In genomic region chr3:32822620-32823019, GRCm38 (mm10) we compare ENCODE assay signal across 15 mouse cellular contexts. TPM values are rescaled to one million over a fixed set of nuclear protein-coding genes. Genes with fewer than 3 reads are reported as not detected.
A peak's percentile ranks its signal among the peaks of the same experiment; 100 is the strongest.
DNase-seq lines count a peak whose midpoint lies in the region; ATAC-seq and TF ChIP-seq lines count a peak whose summit lies in the region.
"Had no signal": no experiment of that assay in that cellular context is flagged by ENCODE, and none has a peak within 500 bp of the region (broad histone marks: within the 10 kb centered on the region; RNA-seq: fewer than 3 reads in every experiment).

No protein-coding gene starts in this region.

- H3K9me3 ChIP-seq in kidney, postnatal 0 days (replicated peaks; ENCODE audit: low read length), result no peaks in the 10 kb centered on the region
- no peaks in the 10 kb centered on the region for H3K9me3 ChIP-seq in embryonic facial prominence, embryonic 10.5 days
- no peaks in the 10 kb centered on the region for H3K9me3 ChIP-seq in heart, postnatal 0 days (replicated peaks; ENCODE audit: control insufficient read depth, low read length)
- H3K9me3 ChIP-seq in stomach, embryonic 14.5 days (ENCODE audit: control insufficient read depth, low read depth, low read length), result no peaks in the 10 kb centered on the region
- no peaks in the 10 kb centered on the region for H3K9me3 ChIP-seq in midbrain, embryonic 14.5 days (ENCODE audit: control insufficient read depth, low read length)
- no peaks in the 10 kb centered on the region for H3K9me3 ChIP-seq in hindbrain, embryonic 12.5 days (replicated peaks)
- H3K9me3 ChIP-seq: embryonic facial prominence, embryonic 12.5 days; hindbrain, embryonic 15.5 days; limb, embryonic 12.5 days; neural tube, embryonic 12.5 days had no signal

- H3K9ac ChIP-seq in kidney, postnatal 0 days (ENCODE audit: low read depth, low read length), result no peak overlapping the region
- H3K9ac ChIP-seq in heart, postnatal 0 days (replicated peaks; ENCODE audit: low read depth, low read length), result no peak overlapping the region
- no peak overlapping the region for H3K9ac ChIP-seq in stomach, embryonic 14.5 days (replicated peaks; ENCODE audit: low read depth, low read length)
- no peak overlapping the region for H3K9ac ChIP-seq in midbrain, embryonic 14.5 days (replicated peaks; ENCODE audit: low read length)
- no peak overlapping the region for H3K9ac ChIP-seq in hindbrain, embryonic 12.5 days
- H3K9ac ChIP-seq: embryonic facial prominence, embryonic 12.5 days; hindbrain, embryonic 15.5 days; limb, embryonic 12.5 days; neural tube, embryonic 12.5 days had no signal

- no peaks in the 10 kb centered on the region for H3K27me3 ChIP-seq in kidney, postnatal 0 days (ENCODE audit: insufficient read depth, low read length)
- no peaks in the 10 kb centered on the region for H3K27me3 ChIP-seq in embryonic facial prominence, embryonic 10.5 days (replicated peaks; ENCODE audit: low read depth, poor library complexity, severe bottlenecking)
- no peaks in the 10 kb centered on the region for H3K27me3 ChIP-seq in heart, postnatal 0 days (ENCODE audit: control insufficient read depth, insufficient read depth, low read length)
- H3K27me3 ChIP-seq in stomach, embryonic 14.5 days (ENCODE audit: control insufficient read depth, insufficient read depth, low read length), result no peaks in the 10 kb centered on the region
- no peaks in the 10 kb centered on the region for H3K27me3 ChIP-seq in midbrain, embryonic 14.5 days (ENCODE audit: control insufficient read depth, insufficient read depth, low read length)
- H3K27me3 ChIP-seq in hindbrain, embryonic 12.5 days, result no peaks in the 10 kb centered on the region
- H3K27me3 ChIP-seq: embryonic facial prominence, embryonic 12.5 days; hindbrain, embryonic 15.5 days; limb, embryonic 12.5 days; neural tube, embryonic 12.5 days had no signal

- no peak overlapping the region for H3K4me3 ChIP-seq in kidney, postnatal 0 days (replicated peaks; ENCODE audit: low read depth, low read length)
- no peak overlapping the region for H3K4me3 ChIP-seq in embryonic facial prominence, embryonic 10.5 days
- no peak overlapping the region for H3K4me3 ChIP-seq in heart, postnatal 0 days (ENCODE audit: low read depth, low read length)
- no peak overlapping the region for H3K4me3 ChIP-seq in stomach, embryonic 14.5 days (ENCODE audit: low read depth, low read length)
- H3K4me3 ChIP-seq in midbrain, embryonic 14.5 days (replicated peaks; ENCODE audit: low read depth, low read length), result no peak overlapping the region
- H3K4me3 ChIP-seq in hindbrain, embryonic 12.5 days, result no peak overlapping the region
- no peak overlapping the region for H3K4me3 ChIP-seq in left cerebral cortex, adult 2 months
- H3K4me3 ChIP-seq: embryonic facial prominence, embryonic 12.5 days; hindbrain, embryonic 15.5 days; limb, embryonic 12.5 days; neural tube, embryonic 12.5 days had no signal

- no peaks in the 10 kb centered on the region for H3K36me3 ChIP-seq in kidney, postnatal 0 days (ENCODE audit: insufficient read depth, low read length)
- no peaks in the 10 kb centered on the region for H3K36me3 ChIP-seq in embryonic facial prominence, embryonic 10.5 days (replicated peaks)
- no peaks in the 10 kb centered on the region for H3K36me3 ChIP-seq in heart, postnatal 0 days (replicated peaks; ENCODE audit: control insufficient read depth, insufficient read depth, low read length)
- no peaks in the 10 kb centered on the region for H3K36me3 ChIP-seq in stomach, embryonic 14.5 days (ENCODE audit: control insufficient read depth, insufficient read depth, low read length)
- no peaks in the 10 kb centered on the region for H3K36me3 ChIP-seq in midbrain, embryonic 14.5 days (ENCODE audit: control insufficient read depth, insufficient read depth, low read length)
- no peaks in the 10 kb centered on the region for H3K36me3 ChIP-seq in hindbrain, embryonic 12.5 days
- H3K36me3 ChIP-seq: embryonic facial prominence, embryonic 12.5 days; hindbrain, embryonic 15.5 days; neural tube, embryonic 12.5 days had no signal

- ATAC-seq in kidney, postnatal 0 days (replicated peaks; ENCODE audit: low FRiP score, low read depth), result no peak
- ATAC-seq in heart, postnatal 0 days (ENCODE audit: insufficient read depth, low read depth), result peak; percentile 64
- peak; percentile 60; the same call in 1 of the 2 replicates for ATAC-seq in stomach, embryonic 14.5 days (ENCODE audit: insufficient number of reproducible peaks, insufficient read depth, low FRiP score, low read depth)
- ATAC-seq in midbrain, embryonic 14.5 days (ENCODE audit: low FRiP score, low TSS enrichment), result no peak
- ATAC-seq in hindbrain, embryonic 12.5 days (ENCODE audit: low FRiP score), result no peak
- ATAC-seq: forebrain, embryonic 14.5 days had no signal

- 0 out of 2 replicates have a peak, but pooled peaks cover 8% of the 10 kb centered on the region for H3K4me1 ChIP-seq in kidney, postnatal 0 days (replicated peaks; ENCODE audit: insufficient read depth, low read length)
- peaks cover 20% of the 10 kb centered on the region for H3K4me1 ChIP-seq in embryonic facial prominence, embryonic 10.5 days
- H3K4me1 ChIP-seq in heart, postnatal 0 days (ENCODE audit: control insufficient read depth, insufficient read depth), result peaks cover 57% of the 10 kb centered on the region
- H3K4me1 ChIP-seq in stomach, embryonic 14.5 days (ENCODE audit: control insufficient read depth, insufficient read depth, low read length), result peaks cover 16% of the 10 kb centered on the region; the same call in 1 of the 2 replicates
- peaks cover 7% of the 10 kb centered on the region for H3K4me1 ChIP-seq in midbrain, embryonic 14.5 days (ENCODE audit: control insufficient read depth, insufficient read depth, low read length)
- H3K4me1 ChIP-seq in hindbrain, embryonic 12.5 days, result peaks cover 5% of the 10 kb centered on the region; the same call in 1 of the 2 replicates

- no peak overlapping the region for H3K27ac ChIP-seq in kidney, postnatal 0 days
- H3K27ac ChIP-seq in embryonic facial prominence, embryonic 10.5 days (replicated peaks), result no peak overlapping the region
- H3K27ac ChIP-seq in heart, postnatal 0 days (ENCODE audit: low read depth), result peak overlapping the region; percentile 83
- H3K27ac ChIP-seq in stomach, embryonic 14.5 days (ENCODE audit: low read length), result no peak overlapping the region; the same call in 1 of the 2 replicates
- no peak overlapping the region for H3K27ac ChIP-seq in midbrain, embryonic 14.5 days (replicated peaks; ENCODE audit: low read depth, low read length)
- no peak overlapping the region for H3K27ac ChIP-seq in hindbrain, embryonic 12.5 days
- H3K27ac ChIP-seq in left cerebral cortex, adult 2 months, result no peak overlapping the region
- H3K27ac ChIP-seq: embryonic facial prominence, embryonic 12.5 days; hindbrain, embryonic 15.5 days; limb, embryonic 12.5 days; neural tube, embryonic 12.5 days had no signal

- TF ChIP-seq CTCF in kidney, postnatal 0 days (IDR thresholded peaks at IDR 0.05; ENCODE audit: low read depth), result no peak
- no peak for TF ChIP-seq CTCF in heart, postnatal 0 days (IDR thresholded peaks at IDR 0.05; ENCODE audit: low read depth)
- no peak for TF ChIP-seq CTCF in left cerebral cortex, adult 2 months (IDR thresholded peaks at IDR 0.05)

- H3K4me2 ChIP-seq in kidney, postnatal 0 days (ENCODE audit: low read length), result no peak overlapping the region
- H3K4me2 ChIP-seq in heart, postnatal 0 days (ENCODE audit: low read depth, low read length), result peak overlapping the region; percentile 28
- no peak overlapping the region for H3K4me2 ChIP-seq in stomach, embryonic 14.5 days (replicated peaks; ENCODE audit: low read depth, low read length)
- no peak overlapping the region for H3K4me2 ChIP-seq in midbrain, embryonic 14.5 days (ENCODE audit: low read length)
- H3K4me2 ChIP-seq in hindbrain, embryonic 12.5 days (replicated peaks), result no peak overlapping the region
- H3K4me2 ChIP-seq: embryonic facial prominence, embryonic 12.5 days; hindbrain, embryonic 15.5 days; limb, embryonic 12.5 days; neural tube, embryonic 12.5 days had no signal

- intact Hi-C loops in left cerebral cortex, adult 2 months (cut with DNase I), result loop anchor here (10.0 kb wide), 1 partner anchor 268 kb away; no protein-coding TSS in a partner anchor

- peak; percentile 60; the same call in 1 of the 2 replicates for TF ChIP-seq EP300 in heart, postnatal 0 days (IDR thresholded peaks at IDR 0.05; ENCODE audit: low read depth)

- peak; percentile 6 for DNase-seq in kidney, postnatal 0 days (ENCODE audit: low spot score)
- no peak for DNase-seq in kidney, adult 11 months
- DNase-seq in embryonic facial prominence, embryonic 10.5 days (ENCODE audit: low spot score), result peak; percentile 10
- peak; percentile 82 for DNase-seq in heart, postnatal 0 days (ENCODE audit: low spot score)
- DNase-seq in midbrain, embryonic 14.5 days, result no peak
- no peak for DNase-seq in left cerebral cortex, adult 2 months (ENCODE audit: extremely low spot score in 1 of 2, low spot score in 2 of 2)
- DNase-seq: right cerebral cortex, postnatal 25 days had no signal

- 50% methylated on average over 3 of the region's 3 CpGs for WGBS in kidney, postnatal 0 days
- 55% methylated on average over 3 of the region's 3 CpGs for WGBS in embryonic facial prominence, embryonic 10.5 days
- WGBS in heart, postnatal 0 days, result 3% methylated on average over 3 of the region's 3 CpGs
- 19% methylated on average over 3 of the region's 3 CpGs for WGBS in stomach, embryonic 14.5 days
- 79% methylated on average over 3 of the region's 3 CpGs for WGBS in midbrain, embryonic 14.5 days
- WGBS in hindbrain, embryonic 12.5 days, result 55% methylated on average over 2 of the region's 3 CpGs

RNA-seq across cellular contexts. Expression of gene Usp13, which starts 5.3 kb away (rescaled TPM):
- polyA plus RNA-seq in kidney, postnatal 0 days (2015; fragmentation: Nextera tagmentation; extraction: Ambion mirVana), result 1.5 and 1.7 TPM in 2 replicates
- polyA plus RNA-seq in embryonic facial prominence, embryonic 10.5 days (2016; fragmentation: Nextera tagmentation; extraction: Ambion mirVana), result 5.8 and 8.5 TPM in 2 replicates
- 79.8 and 83.4 TPM in 2 replicates for total RNA-seq in heart, postnatal 0 days (2014; rRNA removed; ENCODE audit: low replicate concordance)
- 62.1 and 65.8 TPM in 2 replicates for polyA plus RNA-seq in heart, postnatal 0 days (2015; fragmentation: Nextera tagmentation; extraction: Ambion mirVana)
- polyA plus RNA-seq in stomach, embryonic 14.5 days (2014; fragmentation: Nextera tagmentation; extraction: Ambion mirVana), result 5.1 TPM in 2 replicates
- 11.0 and 12.3 TPM in 2 replicates for polyA plus RNA-seq in midbrain, embryonic 14.5 days (2014; fragmentation: Nextera tagmentation; extraction: Ambion mirVana)
- polyA plus RNA-seq in hindbrain, embryonic 12.5 days (2016; fragmentation: Nextera tagmentation; extraction: Ambion mirVana), result 7.7 and 8.0 TPM in 2 replicates
- total RNA-seq in left cerebral cortex, adult 2 months (2021), result 10 to 100 TPM; 28.3 to 30.7 TPM
- total RNA-seq: megakaryocyte, adult 5-6 weeks had no signal

Comparison
In these comparisons a context has a peak if more than half of its experiments do, and no peak if none do; other contexts are left out.
1. DNase-seq: peak in kidney, postnatal 0 days (single experiment), embryonic facial prominence, embryonic 10.5 days (single experiment) and heart, postnatal 0 days (single experiment); none in kidney, adult 11 months (single experiment), midbrain, embryonic 14.5 days (single experiment) and left cerebral cortex, adult 2 months (0 of 2).
2. ATAC-seq: peak in heart, postnatal 0 days (single experiment) and stomach, embryonic 14.5 days (single experiment); none in kidney, postnatal 0 days (single experiment), midbrain, embryonic 14.5 days (single experiment) and hindbrain, embryonic 12.5 days (single experiment).